In the genomic region with DNA sequence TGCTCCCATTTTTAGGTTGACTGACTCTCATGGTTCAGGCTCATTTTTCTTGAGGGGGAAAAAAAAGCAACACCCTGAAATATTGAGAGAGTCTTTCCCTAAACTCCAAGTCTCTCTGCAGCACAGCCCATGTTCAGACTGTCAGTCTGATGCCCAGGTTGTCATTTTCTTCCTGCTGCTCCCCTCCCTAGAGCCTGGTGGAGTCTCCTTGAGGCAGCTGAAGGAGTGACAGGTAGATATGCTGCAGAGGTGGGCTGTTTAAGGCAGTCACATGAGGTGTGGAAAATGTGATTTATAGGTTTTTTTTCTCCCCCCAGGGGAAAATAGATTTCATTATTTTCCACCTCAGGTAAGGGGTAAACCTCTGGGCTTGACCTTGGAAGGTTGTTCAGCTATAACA, we compare ENCODE assay signal across 10 mouse cellular contexts.
"Had no signal": no experiment of that assay in that cellular context is flagged by ENCODE, and none has a peak within 500 bp of the region (broad histone marks: within the 10 kb centered on the region; RNA-seq: fewer than 3 reads in every experiment).

No protein-coding gene starts in this region.

- H3K9me3 ChIP-seq: limb, embryonic 10.5 days; limb, embryonic 13.5 days; liver, embryonic 12.5 days; liver, embryonic 15.5 days; lung, embryonic 15.5 days; neural tube, embryonic 13.5 days had no signal

- H3K9ac ChIP-seq: limb, embryonic 13.5 days; liver, embryonic 12.5 days; liver, embryonic 15.5 days; lung, embryonic 15.5 days; neural tube, embryonic 13.5 days had no signal

- H3K4me1 ChIP-seq: limb, embryonic 10.5 days; limb, embryonic 13.5 days; liver, embryonic 12.5 days; liver, embryonic 15.5 days; lung, embryonic 15.5 days; megakaryocyte, embryonic 14.5 days had no signal

- H3K4me3 ChIP-seq: layer of hippocampus, adult 2 months; limb, embryonic 10.5 days; limb, embryonic 13.5 days; liver, embryonic 12.5 days; liver, embryonic 15.5 days; lung, embryonic 15.5 days; megakaryocyte, embryonic 14.5 days; neural tube, embryonic 13.5 days had no signal

- ATAC-seq: liver, embryonic 12.5 days had no signal

- H3K27me3 ChIP-seq: liver, embryonic 12.5 days; liver, embryonic 15.5 days; lung, embryonic 15.5 days; megakaryocyte, embryonic 14.5 days had no signal

- H3K4me2 ChIP-seq: limb, embryonic 13.5 days; liver, embryonic 12.5 days; liver, embryonic 15.5 days; lung, embryonic 15.5 days; neural tube, embryonic 13.5 days had no signal

- DNase-seq: layer of hippocampus, adult 9-11 months; thymus, adult 18-20 months had no signal

- H3K27ac ChIP-seq: layer of hippocampus, adult 2 months; limb, embryonic 10.5 days; limb, embryonic 13.5 days; liver, embryonic 12.5 days; liver, embryonic 15.5 days; lung, embryonic 15.5 days; neural tube, embryonic 13.5 days had no signal

- H3K36me3 ChIP-seq: limb, embryonic 10.5 days; limb, embryonic 13.5 days; liver, embryonic 12.5 days; liver, embryonic 15.5 days; lung, embryonic 15.5 days; neural tube, embryonic 13.5 days had no signal
